Mouse (Mus musculus) olfactory bulb, adult 2 months (tissue): Measurements from ENCODE around the gene Galnt3.

ENCODE experiments used
- CTCF ChIP-seq: fragments of 200-500 bp; IDR thresholded peaks from 2 replicates; pipeline ENCODE4 v1.5.1; 2012; ENCODE audit warnings: low read depth, mild to moderate bottlenecking, low read length, moderate library complexity; ENCODE audit not compliant: insufficient read depth
- POLR2A ChIP-seq: fragments of 200-500 bp; IDR thresholded peaks from 2 replicates; pipeline ENCODE4 v1.6.1; 2012; ENCODE audit warnings: mild to moderate bottlenecking, low read depth, low read length, moderate library complexity; ENCODE audit not compliant: insufficient read depth

GRCm38 (mm10) chr2:66131862-66132544, 7.2 kb upstream of the Galnt3 start:
- TF ChIP-seq CTCF (no peak), POLR2A (no peak)
